Mouse (Mus musculus): ENCODE measurements around the gene Atg4c. TPM values are rescaled to one million over a fixed set of nuclear protein-coding genes. Genes with fewer than 3 reads are reported as not detected.

Gene Atg4c
- polyA plus RNA-seq, 1 experiment from 2014 or later = 8.4 TPM

DNA sequence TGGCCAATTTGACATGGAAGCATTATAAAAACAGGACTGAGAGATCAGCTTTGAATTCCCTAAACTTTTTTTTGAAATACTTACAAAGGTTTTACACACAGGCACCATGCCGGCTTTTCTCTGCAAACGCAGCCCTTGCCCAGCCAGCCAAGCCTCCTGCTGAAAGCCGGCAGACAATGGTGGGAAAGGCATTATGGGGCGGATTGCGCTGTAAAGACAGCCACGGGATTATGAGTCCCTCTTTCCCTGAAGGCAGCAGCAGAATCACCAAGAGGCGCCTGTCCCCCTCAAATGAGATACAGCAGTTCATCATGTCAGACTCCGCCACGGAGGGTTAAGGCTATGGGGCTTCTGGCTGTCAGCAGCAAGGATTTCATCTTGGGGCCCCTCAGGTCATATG, 79.1 kb downstream of the Atg4c start:
- ATAC-seq (ENCODE audit: extremely low read depth, insufficient number of reproducible peaks, low FRiP score, low TSS enrichment) = no peak
- Histone ChIP-seq H3K4me3 (no peak overlapping the region), H3K4me1 (peaks cover 5% of the 10 kb centered on the region; the same call in 1 of the 2 replicates), H3K4me2 (no peak overlapping the region), H3K9me3 (no peaks in the 10 kb centered on the region), H3K27me3 (replicated peaks) (no peaks in the 10 kb centered on the region), H3K27ac (replicated peaks) (no peak overlapping the region), H3K9ac (no peak overlapping the region), H3K36me3 (peaks cover 16% of the 10 kb centered on the region)
- 64% methylated on average over 9 of the region's 9 CpGs for WGBS

DNA sequence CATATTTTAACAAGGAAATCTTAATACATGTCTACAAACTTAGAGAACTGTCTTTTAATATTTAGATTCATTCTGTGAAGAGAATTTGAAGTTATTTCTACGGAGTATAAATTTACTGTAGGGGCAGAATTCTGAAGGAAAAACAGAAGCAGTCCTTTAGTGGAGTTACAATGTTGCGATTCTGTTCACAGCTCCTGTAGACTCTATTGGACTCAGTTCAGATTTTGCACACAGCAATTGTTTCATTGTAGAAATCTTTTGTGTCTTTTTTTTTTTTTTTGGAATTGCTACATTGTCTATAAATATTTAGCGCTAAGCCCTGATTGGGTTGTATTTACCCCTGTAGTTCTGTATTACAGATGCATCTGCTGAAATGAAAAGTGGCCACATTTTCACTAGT, 79.7 kb downstream of the Atg4c start:
- Histone ChIP-seq H3K27ac (replicated peaks) (no peak overlapping the region), H3K4me3 (no peak overlapping the region), H3K9me3 (no peaks in the 10 kb centered on the region), H3K4me1 (peaks cover 5% of the 10 kb centered on the region; the same call in 1 of the 2 replicates), H3K4me2 (no peak overlapping the region), H3K36me3 (peaks cover 15% of the 10 kb centered on the region), H3K9ac (no peak overlapping the region), H3K27me3 (replicated peaks) (no peaks in the 10 kb centered on the region)
- WGBS = 87% methylated on average over 3 of the region's 3 CpGs
- ATAC-seq (ENCODE audit: extremely low read depth, insufficient number of reproducible peaks, low FRiP score, low TSS enrichment) = no peak

DNA sequence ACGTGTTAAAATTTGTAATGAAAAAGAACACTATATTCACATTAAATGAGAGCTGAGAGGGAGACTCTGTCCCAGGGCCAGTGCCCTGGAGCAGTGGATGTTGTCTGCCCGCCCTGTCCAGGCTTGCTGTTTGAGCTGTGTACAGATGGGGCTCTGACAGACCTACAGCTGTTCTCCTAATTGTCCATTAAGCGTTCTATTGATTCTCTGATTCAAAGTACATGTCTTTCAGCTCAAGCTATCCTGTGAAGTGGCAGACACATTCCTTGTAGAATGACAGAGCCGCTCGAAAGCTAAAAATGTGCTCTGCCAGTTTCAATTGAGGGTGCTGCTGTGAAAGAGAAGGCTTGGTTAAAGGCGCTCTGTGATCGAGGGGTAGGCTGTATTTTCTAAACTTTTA, 80.2 kb downstream of the Atg4c start:
- H3K4me2 ChIP-seq = no peak overlapping the region
- H3K4me3 ChIP-seq = no peak overlapping the region
- H3K27ac ChIP-seq (replicated peaks) = no peak overlapping the region
- H3K27me3 ChIP-seq (replicated peaks) = no peaks in the 10 kb centered on the region
- peaks cover 5% of the 10 kb centered on the region; the same call in 1 of the 2 replicates for H3K4me1 ChIP-seq
- 57% methylated on average over 7 of the region's 7 CpGs for whole genome bisulfite sequencing
- H3K9me3 ChIP-seq = no peaks in the 10 kb centered on the region
- ATAC-seq (ENCODE audit: extremely low read depth, insufficient number of reproducible peaks, low FRiP score, low TSS enrichment) = no peak
- H3K36me3 ChIP-seq = peaks cover 10% of the 10 kb centered on the region
- H3K9ac ChIP-seq = no peak overlapping the region

DNA sequence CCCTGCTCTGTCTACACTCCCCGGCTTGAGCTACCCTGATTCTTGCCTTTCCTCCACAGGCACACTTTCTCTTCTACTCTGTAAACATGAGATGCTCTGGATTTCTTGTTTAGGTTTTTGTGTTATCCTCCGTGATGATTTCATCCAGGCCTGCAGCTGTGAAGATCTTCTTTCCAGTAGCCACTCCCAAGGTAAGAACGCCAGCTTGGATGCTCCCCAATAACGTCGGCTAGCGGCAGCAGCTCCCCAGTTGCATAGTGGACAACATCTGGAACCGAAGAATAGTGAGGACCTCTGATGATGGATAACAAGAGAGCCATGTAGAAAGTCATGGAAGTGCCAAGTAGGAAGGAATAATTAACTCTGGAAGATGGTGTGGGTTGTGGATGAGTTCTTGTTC, 85.1 kb downstream of the Atg4c start:
- H3K9ac ChIP-seq = no peak overlapping the region
- ATAC-seq (ENCODE audit: extremely low read depth, insufficient number of reproducible peaks, low FRiP score, low TSS enrichment) = no peak
- 82% methylated on average over 7 of the region's 7 CpGs for WGBS

DNA sequence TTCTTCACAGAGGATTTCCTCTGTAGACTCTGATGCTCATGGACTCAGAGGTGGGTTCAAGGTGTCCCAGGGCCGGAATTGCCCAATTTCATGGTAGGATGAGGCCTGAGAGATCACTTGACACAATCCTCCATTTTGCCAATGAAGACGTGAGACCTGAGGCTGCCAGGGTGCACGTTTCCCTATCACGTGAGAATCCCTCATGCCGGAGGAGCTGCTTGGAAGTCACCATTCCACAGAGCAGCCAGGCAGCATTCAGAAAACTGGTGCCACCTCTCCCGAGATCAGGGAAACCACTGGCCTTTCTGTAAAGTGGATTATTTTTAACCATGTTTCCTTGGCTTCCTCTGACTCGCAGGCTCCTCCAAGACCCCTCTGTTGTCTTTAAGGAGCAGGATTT, 88.0 kb downstream of the Atg4c start:
- Histone ChIP-seq H3K9me3 (no peaks in the 10 kb centered on the region), H3K4me2 (no peak overlapping the region), H3K4me3 (no peak overlapping the region), H3K9ac (no peak overlapping the region), H3K27ac (replicated peaks) (no peak overlapping the region), H3K4me1 (no peaks in the 10 kb centered on the region), H3K27me3 (replicated peaks) (no peaks in the 10 kb centered on the region), H3K36me3 (no peaks in the 10 kb centered on the region)
- WGBS = 71% methylated on average over 7 of the region's 7 CpGs
- ATAC-seq (ENCODE audit: extremely low read depth, insufficient number of reproducible peaks, low FRiP score, low TSS enrichment) = no peak

More for the DNA sequence above, 85.1 kb downstream of the Atg4c start:
- no peaks in the 10 kb centered on the region for H3K36me3 ChIP-seq
- no peak overlapping the region for H3K4me3 ChIP-seq
- no peaks in the 10 kb centered on the region for H3K9me3 ChIP-seq
- H3K4me2 ChIP-seq = no peak overlapping the region
- H3K27ac ChIP-seq (replicated peaks) = no peak overlapping the region
- peaks cover 5% of the 10 kb centered on the region; the same call in 1 of the 2 replicates for H3K4me1 ChIP-seq
- no peaks in the 10 kb centered on the region for H3K27me3 ChIP-seq (replicated peaks)

DNA sequence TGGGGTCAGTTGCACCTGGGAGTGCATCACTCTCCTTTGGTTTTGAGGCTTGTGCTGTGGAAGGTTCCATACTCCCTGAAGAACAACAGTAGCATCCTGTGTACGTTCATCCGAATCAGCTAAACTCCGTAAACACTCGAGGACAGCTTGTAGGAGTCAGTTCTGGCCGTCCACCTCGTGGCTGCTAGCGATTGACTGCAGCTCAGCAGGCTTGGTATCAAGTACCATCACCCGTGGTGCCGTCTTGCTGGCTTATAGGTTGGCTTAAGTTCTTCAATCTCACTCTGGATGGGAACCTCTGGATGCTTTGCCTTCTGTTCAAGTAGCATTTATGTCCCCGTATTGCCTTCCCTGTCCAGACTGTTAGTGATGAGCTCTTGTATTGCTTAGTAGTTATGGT, 95.6 kb downstream of the Atg4c start:
- Histone ChIP-seq H3K27ac (replicated peaks) (no peak overlapping the region), H3K27me3 (replicated peaks) (no peaks in the 10 kb centered on the region), H3K4me2 (no peak overlapping the region), H3K4me1 (no peaks in the 10 kb centered on the region), H3K4me3 (no peak overlapping the region), H3K9ac (no peak overlapping the region), H3K9me3 (no peaks in the 10 kb centered on the region), H3K36me3 (no peaks in the 10 kb centered on the region)
- ATAC-seq (ENCODE audit: extremely low read depth, insufficient number of reproducible peaks, low FRiP score, low TSS enrichment) = no peak
- WGBS = 78% methylated on average over 10 of the region's 10 CpGs

DNA sequence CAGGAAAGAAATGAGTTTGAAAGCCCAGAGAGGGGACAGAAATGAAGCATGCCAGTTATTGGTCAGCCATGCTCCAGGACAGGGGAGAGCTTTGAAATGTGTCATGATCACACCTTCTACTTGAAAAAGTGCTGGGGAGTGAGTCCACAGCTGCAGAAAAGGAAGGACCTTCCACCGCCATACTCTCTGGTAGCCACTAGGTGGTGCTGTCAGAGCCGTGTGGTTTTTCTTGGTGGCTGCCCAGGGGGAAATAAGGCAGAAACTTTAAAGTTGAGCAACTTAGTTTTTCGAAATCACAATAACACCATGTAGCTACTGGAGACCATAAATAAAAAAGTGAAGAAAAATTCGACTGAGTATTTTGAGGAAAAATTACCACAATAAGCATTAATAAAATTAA, 104.9 kb downstream of the Atg4c start:
- Histone ChIP-seq H3K4me3 (no peak overlapping the region), H3K9me3 (no peaks in the 10 kb centered on the region), H3K36me3 (no peaks in the 10 kb centered on the region), H3K27me3 (replicated peaks) (no peaks in the 10 kb centered on the region), H3K4me2 (no peak overlapping the region), H3K27ac (replicated peaks) (no peak overlapping the region), H3K9ac (no peak overlapping the region), H3K4me1 (no peaks in the 10 kb centered on the region)
- no peak for ATAC-seq (ENCODE audit: extremely low read depth, insufficient number of reproducible peaks, low FRiP score, low TSS enrichment)
- WGBS = 12% methylated on average over 4 of the region's 4 CpGs

DNA sequence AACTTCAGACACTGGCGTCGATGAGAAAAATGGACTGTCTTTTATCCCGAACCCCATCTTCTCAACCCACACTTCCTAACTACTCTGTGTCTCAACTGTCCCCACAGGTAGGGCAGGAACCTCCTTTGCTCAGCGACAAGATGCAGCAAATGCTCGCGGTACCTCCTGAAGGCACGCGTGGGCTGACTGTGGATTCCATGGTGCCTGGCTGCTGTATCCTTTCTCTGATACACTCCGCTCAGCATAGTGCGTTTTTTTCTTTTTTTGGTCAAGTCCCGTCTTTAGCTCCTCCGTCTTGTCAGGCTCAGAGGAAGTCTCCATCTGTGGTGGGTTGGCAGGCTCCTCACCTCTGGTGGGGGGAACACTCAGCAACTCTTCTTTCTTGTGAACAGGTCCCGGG, 111.1 kb downstream of the Atg4c start:
- H3K9me3 ChIP-seq = no peaks in the 10 kb centered on the region
- WGBS = 81% methylated on average over 13 of the region's 13 CpGs
- no peak overlapping the region for H3K4me2 ChIP-seq
- no peak overlapping the region for H3K4me3 ChIP-seq
- no peaks in the 10 kb centered on the region for H3K4me1 ChIP-seq
- no peaks in the 10 kb centered on the region for H3K36me3 ChIP-seq
- H3K27ac ChIP-seq (replicated peaks) = no peak overlapping the region
- no peak for ATAC-seq (ENCODE audit: extremely low read depth, insufficient number of reproducible peaks, low FRiP score, low TSS enrichment)
- no peaks in the 10 kb centered on the region for H3K27me3 ChIP-seq (replicated peaks)
- no peak overlapping the region for H3K9ac ChIP-seq

Other genes with a start within 250 kb of the Atg4c start
- 0.66 and 1.6 TPM in 2 replicates for gene Angptl3, start 163.0 kb upstream of the Atg4c start, polyA plus RNA-seq (2015; fragmentation: Nextera tagmentation; extraction: Ambion mirVana)
- gene Dock7, start 73.0 kb upstream of the Atg4c start, polyA plus RNA-seq (2015; fragmentation: Nextera tagmentation; extraction: Ambion mirVana) = 23.1 and 24.5 TPM in 2 replicates
- gene Gm12689, start 102.0 kb downstream of the Atg4c start, polyA plus RNA-seq (2015; fragmentation: Nextera tagmentation; extraction: Ambion mirVana) = 0.13 TPM in 1 of 2 replicates, not detected in the other

Measured in heart, embryonic 13.5 days (tissue).